Mouse (Mus musculus) ovary, postnatal 10 days (tissue): ENCODE measurements around the gene Olfr548-ps1.
"Not testable (repeated sequence)": the region's sequence is repeated elsewhere in the genome, so short reads cannot be mapped to it uniquely, and the experiment has no call there.

Source experiments
- DNase-seq: peaks from one replicate; pipeline ENCODE4 v3.0.0; 2022; ENCODE audit warnings: low spot score

Gene Olfr548-ps1

DNA sequence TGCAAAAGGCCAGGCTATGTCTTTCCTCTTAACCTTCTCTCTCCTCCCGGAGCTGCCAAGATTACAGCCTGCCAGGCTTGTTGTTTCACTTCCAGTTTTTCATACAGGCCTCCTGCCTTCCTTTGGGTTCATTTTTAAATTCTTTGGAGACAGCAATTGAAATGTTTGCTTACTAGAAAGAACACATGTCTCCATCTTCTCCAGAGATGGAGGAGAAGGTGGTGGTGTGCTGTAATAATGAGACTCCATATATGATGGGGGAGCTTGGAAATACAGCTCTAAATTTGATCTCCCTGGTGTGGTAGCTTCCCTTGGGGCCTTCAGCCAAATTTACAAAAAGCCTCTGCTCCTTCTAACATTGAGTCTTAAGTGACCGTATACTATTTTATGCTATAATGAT lies at the start of gene Olfr548-ps1:
Gene Olfr548-ps1 (plus strand): TSS at position 301 of the 400 bp plus-strand sequence.
- no peak for DNase-seq

DNA sequence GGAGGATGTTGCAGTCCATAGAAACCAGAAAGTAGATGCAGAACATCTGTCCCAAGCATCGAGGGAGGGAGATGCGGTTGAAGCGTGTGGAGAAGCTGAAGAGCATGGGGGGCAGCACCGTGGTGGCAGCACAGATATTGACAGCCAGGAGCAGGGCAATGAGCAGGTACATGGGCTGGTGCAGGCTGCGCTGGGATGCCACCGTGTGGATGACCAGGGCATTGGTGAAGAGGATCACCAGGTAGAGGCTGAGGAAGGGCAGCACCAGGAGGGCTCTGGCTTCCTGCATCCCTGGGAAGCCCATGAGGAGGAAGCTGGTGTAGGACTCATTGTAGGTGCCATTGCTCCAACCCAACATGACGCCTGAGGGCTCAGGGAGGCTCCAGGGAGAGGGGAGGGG lies 46.3 kb upstream of the Olfr548-ps1 start:
- DNase-seq: not testable (repeated sequence)

DNA sequence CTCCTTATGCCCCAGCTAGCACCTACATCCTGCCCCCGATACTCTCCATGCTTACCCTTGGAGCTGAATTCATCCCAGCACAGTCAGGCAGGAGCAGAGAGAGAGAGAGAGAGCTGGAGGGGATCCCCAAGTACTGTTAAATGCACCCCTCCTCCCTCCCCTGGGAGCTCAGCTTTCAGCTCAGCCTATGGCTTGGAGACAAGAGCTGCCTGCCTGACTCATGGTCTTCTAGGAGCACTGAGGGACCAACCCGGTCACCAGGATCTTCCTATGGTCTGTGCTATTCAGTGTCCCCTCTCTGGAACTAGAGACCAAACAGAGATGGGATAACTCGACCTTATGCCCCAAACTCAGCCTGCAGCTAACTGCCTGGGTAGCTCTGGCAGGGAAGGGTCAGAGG lies 41.2 kb upstream of the Olfr548-ps1 start, which contains the start of gene Olfr545:
Gene Olfr545 (minus strand): TSS at position 101 of the 400 bp plus-strand sequence.
- DNase-seq: no peak

DNA sequence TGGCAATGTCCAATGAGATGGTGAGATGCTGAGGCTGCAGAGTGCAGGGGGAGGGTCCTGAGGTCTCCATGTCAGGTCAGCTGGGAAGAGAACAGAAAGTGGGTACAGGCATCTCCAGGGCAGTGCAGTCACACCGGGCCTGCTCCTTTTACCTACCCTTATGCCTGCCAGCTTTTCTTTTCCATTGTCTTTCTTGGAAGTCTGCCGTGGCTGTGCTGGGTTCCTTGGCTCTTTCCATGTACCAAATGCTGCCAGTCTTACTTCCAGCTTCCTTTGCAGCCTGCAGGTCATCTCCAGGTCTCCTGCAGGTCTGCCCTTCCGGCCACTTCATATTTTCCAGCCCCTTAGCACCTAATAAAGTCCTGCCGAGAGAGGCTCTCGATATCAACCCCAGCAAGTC lies 38.7 kb upstream of the Olfr548-ps1 start:
- no peak for DNase-seq

DNA sequence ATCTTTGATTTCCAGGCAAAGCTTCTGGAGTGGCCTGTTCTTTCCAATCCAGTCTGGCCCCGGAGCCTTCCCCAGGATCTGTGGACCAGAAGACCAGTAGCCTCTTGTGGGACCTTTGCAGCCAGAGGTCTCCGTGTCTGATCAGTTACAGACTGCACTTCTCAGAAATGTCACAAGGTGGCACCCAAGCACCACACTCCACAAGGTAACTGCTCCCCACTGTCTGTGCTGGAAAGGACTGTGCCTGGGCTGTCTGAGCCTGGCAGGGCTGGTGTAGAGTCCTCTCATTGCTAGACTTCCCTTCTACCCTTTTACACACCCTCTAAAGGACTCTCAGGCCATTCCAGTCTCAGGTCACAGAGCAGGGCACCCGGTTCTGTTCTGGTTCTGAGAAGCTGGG lies 33.8 kb upstream of the Olfr548-ps1 start:
- peak; percentile 28 for DNase-seq

DNA sequence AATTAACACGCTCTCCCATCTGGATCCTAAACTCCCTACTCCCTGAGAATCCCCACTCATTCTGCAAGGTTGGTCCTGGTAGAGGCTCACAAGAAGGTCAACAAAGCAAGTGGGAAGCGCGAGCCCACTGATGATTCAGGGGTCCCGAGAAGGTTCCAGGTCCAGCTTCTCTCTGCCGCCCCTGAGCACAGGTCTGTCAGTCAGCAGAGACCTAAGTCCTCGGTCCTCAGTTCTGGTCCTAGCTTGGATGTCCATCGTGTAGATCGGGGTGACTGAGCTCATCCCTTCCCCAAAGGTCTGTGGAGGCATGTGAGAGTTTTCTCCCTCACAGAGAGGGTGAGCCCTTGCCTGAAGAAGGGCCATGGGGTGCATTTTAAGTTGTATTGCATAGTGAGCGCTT lies 32.6 kb upstream of the Olfr548-ps1 start:
- DNase-seq: no peak

DNA sequence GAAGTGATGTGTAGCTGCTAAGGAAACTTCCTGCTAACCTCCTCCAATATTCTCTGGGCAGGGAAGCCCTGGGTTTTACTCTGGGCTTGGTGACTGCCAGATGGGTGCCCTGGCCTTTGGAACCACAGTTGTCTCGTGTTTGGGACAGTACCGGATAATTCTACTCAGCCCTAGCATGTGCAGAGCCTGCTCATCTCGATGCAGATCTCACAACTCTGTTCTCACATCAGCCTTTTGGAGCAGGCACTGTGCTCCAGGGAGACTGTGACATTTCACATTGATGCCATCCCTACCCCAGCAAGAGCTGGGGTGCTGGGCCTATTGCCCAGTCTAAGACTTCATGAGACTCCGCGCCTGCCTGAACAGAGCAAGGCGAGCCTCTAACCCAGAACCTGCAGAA lies 32.0 kb upstream of the Olfr548-ps1 start:
- DNase-seq: no peak

DNA sequence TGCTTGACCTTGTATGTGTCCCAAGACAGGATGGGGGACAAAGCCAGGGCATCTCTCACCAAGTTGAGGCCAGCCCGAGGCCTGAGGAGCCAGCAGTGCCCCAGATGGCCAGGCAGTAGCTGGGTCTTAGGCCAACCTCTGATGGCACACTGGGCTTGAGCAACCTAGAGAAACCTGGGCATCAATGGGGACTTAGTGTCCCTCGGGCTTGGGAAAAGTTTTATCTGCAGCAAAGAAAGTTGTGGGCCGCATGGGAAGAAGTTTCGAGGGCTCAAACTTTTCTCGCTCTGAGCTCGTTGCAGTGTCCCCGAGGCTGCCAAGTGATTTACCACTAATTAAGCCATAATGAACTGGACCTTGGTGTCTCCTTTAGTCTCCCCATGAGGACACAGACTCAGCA lies 31.0 kb upstream of the Olfr548-ps1 start:
- no peak for DNase-seq

DNA sequence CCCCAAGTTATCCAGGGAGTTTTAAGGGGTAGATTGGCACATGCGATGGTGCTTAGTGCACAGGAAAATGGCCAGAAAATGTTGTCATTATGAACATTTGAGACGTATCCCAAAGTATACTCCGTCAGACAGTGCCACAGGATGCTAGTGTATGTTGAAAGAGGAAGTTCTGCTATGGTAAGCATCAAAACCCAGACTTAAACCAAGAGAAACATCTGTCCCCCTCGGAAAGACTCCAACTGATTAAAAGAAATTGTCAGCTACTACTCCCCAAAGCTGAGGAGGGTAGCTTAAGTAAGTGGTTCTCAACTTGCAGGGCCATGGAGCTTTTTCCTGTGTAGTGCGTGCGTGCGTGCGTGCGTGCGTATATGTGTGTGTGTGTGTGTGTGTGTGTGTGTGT lies 28.8 kb upstream of the Olfr548-ps1 start:
- no peak for DNase-seq

DNA sequence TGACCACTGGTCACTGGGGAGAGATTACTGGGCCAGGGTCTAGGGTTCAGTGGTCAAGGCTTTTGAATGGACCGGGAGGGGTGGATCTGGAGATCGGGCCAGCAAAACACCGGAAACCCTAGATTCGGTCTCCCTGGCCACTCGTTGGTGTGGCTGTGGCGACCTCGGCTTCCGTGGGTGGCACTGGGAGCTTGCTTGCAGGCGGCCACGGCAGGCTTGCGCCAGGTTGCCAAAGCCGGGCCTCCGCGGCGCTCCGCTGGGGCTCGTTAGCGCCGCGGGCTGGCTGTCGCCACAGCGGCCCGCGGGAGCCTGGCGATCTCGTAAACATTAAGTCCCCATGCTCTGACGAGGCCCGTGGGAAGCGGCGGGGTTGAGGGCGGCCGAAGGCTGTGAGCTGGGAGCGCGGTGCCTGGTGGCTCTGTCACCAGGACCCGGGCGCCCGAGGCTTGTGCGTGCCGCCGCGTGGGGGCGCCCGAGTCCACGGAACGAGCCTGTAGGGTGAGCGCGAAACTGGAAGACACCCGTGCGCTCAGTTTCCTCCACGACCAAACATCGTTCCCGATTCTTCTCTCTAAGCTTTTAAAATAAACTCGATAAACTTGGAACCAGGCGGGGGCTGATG lies 27.8 kb upstream of the Olfr548-ps1 start:
- DNase-seq: peak; percentile 77

DNA sequence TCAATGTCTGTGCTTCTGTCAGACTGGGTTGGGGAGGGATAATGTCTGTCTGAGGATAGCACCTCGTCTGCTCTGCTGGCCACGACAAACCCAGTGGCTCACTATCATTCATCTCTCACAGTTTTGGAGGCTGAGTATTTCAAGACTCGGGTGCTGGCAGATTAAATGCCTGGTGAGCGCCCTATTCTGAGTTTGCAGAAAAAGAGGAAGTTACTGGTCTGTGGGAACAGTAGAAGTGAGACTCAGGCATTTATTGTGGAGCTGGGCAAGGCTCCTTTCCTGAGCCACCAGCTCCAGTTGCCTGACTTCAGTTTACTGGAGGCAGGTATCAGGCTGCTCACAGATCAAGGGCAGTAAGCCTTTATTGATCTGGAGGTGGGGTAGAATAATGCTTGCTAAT lies 26.6 kb upstream of the Olfr548-ps1 start:
- no peak for DNase-seq

DNA sequence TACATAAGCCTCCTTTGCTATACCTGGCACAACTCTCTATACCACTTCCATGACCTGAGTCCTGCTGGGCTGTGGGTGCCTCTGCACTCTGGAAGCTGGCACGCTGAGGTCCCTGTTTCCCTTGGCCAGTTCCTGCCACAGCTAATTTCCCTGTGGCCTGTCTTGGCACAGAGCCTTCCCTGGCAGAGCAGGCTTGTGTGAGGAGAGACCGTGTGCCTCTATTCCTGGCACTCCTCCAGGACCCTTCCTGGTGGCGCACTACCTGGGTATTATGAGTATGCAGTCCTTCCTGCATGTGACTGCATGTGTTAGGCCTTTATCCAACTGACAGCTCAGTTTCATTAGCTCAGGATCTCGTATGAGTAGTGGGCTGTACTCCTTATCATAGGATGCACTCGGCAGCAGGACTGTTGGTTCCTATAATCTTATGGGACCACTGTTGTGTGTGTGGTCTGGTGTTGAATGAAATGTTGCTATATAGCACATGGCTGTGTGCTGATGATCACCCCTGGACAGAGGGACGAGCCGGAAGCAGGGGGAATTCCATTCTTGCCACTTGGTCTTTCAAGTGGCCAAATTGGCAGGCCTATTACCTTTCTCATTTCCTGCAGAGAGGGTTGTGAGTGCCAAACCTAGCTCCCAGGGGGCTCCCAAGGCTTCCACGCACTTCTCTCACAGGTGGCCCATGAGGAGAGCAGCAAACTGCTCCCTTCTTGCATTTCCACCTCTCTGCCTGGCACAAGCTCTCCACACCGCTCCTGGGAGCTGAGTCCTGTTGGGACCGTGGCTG lies 24.2 kb upstream of the Olfr548-ps1 start:
- DNase-seq: no peak

DNA sequence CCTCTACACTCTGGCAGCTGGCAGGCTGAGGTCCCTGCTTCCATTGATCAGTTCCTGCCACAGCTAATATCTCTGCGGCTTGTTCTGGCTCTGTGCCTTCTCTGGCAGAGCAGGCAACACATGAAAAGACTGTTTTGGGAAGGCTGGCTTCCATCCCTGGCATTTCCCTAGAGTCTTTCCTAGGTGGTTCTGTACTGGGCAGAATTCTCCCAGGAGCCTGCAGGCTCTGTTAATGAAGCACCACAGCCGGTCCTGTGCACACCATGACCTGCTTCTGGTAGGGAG lies 23.7 kb upstream of the Olfr548-ps1 start:
- no peak for DNase-seq

DNA sequence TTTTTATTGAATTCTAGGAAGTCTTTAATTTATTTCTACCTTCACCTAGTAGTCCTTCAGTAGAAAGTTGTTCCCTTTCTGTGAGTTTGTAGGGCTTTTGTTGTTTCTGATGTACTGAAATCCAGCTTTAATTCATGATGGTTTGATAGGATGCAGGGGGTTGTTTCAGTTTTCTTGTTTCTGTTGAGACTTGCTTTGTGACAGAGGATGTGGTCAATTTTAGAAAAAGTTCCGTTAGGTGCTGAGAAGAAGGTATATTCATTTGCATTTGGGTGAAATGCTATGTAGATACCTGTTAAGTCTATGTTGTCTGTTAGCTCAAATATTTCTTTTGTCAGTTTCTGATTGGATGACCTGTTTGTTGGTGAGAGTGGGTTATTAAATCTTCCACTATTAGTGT lies 11.6 kb upstream of the Olfr548-ps1 start:
- no peak for DNase-seq

DNA sequence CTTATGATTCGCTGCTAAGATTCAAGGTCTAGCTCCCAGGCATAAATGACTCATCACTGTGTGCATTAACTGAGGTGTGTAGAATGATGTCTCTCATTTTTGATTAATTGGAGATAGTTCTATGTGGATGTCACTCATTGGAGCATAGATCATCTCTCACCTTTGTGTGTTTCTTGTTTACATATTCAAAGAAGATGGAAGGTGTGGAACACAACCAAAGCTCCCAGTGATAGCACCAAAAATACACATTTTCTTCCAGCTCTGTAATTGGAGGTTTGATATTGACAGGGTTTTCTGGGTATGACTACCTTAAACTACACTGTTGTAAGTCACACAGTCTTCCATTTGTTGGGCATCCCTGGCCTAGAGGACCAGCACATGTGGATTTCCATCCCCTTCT lies 6.2 kb upstream of the Olfr548-ps1 start, which contains the start of gene Olfr547:
Gene Olfr547 (plus strand): TSS at position 301 of the 400 bp plus-strand sequence.
- DNase-seq: no peak

DNA sequence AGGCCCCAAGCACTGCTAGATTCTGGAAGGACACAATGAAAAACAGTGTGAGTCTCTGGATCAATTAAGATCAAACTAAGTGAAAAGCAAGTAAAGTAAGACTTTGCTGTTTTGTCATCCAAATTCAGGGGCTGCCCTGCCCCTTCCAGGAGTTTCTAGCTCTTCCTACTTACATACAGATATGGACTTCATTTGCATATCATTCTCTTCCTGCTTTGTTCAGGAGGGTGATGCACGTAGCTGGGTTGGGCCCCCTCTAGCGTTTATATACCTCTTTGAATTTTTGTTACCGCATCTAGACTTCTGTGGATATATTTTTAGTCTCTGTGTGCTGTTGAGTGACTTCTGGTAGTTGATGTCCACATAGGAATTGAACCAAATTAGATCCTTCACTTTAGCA lies 555 bp downstream of the Olfr548-ps1 start:
- DNase-seq: no peak

DNA sequence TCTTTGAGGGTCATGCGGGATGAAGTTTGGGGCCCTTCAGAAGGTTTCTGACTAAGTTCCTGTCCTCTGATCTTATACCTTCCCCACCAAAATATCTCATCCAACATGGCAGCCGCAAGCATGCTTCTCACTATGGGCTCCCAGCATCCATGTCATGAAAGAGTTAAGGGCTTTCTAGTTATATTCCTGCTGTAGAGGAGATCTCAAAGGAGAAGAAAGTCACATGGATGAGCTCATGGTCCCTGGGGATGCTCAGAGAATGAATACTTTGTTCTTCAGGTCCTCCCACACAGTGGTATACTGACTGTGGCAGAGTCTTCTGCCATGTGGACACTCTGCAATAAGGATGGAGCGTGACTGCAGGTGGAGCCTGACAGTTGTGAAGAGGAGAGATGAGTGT lies 8.9 kb downstream of the Olfr548-ps1 start, which contains the start of gene Olfr549:
Gene Olfr549 (plus strand): TSS at position 301 of the 400 bp plus-strand sequence.
- no peak for DNase-seq

DNA sequence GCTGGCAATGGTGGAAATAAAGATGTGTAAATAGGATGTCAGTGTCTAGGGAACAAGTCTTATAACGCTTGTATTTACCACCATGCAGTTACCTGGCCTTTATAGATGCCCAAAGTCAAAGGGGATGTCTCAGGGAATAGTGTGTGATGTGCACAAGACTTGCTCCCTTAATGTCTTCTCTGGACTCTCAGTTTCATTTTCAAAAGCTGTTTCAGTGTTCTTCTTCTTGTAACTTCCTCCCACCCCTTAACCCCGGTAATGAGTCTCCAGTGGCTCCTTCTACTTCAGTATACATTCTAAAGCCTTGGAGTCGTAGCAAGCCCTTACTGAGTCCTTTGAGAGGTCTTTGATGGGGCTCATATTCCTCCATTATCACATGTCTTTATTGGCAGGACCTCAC lies 12.6 kb downstream of the Olfr548-ps1 start:
- DNase-seq: no peak

DNA sequence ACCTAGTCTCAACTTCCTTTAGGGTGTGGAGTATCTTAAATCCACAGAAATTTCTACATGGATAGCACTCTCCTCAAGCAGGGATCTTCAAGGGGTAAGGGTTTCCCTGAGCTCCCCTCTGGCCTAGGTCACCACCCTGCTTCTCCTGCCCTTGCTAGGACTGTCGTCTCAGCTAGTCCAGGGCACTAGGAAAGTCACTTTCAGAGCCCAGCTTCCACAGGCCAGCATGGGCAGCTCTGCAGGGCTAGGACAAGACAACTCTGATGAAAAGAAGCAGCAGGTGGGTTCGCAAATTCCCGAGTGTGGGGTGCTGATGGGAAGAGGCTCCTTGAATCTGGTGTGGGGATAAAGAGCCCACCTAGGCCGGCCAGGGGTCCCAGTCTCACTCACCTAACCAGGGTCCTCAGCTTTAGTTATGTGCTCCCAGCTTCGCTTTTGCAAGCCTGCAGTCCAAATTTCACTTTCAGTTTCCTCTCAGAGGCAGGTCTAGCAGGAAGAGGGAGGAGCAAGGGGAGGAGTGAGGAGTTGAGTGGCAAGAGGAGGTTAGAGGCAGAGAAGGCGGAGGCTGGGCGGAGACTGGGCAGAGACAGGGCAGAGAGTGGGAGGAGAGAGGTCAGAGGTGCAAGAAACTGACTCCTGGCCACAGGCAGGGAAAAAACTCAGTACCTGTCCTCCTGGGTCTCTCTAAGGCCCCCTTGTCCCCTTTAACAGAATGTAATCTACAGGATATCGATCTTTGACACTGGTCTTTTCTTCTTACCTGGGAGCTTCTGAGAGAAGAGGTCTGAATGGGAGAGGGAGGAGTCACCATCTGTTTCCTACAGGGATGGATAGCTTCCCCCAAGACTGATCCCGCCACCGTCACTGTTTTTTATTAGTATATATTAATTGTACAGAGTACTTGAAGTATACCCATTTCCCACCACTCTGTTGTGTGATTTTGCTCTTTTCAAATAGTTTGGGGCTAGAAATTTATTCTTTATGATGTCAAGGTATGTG lies 24.6 kb downstream of the Olfr548-ps1 start, which contains the start of gene Trim21:
Gene Trim21 (minus strand): TSS at position 488 of the 999 bp plus-strand sequence.
- peak; percentile 22 for DNase-seq

DNA sequence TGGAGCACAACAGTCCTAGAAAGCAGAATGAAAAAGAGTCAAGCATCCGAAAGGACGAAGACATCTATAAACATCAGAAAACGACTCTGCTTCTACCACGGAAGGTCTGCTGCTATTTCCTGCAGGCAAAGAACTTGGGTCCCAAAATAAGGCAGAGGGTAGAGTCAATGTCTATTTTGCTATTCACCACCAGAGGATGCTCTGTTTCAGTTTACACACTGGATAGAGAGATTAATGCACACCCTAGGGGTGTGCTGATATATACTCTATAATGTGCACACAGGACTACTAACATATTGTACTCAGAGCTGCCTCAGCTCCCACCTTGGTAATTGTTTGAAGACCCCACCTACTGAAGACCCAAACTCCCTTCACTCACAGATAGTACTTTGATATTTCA lies 25.5 kb downstream of the Olfr548-ps1 start:
- DNase-seq: no peak

DNA sequence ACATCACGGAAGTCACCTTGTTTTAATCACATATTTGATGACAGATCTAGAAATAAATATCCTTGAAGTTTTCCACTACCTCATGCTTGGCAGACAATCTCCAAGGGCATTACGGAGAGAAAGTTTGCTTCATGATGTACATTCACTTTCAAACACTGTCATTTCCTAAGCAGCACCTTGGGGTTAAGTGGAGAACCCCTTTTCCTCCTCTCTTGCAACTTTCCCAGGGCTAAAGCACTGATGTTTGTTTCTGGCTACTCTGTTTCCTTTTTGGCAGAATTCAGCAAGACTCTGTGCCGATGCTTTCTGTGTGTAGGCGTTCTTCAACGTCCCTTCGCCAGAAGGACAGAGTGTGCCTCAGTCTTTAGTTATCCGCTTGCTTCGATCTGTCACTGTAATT lies 30.4 kb downstream of the Olfr548-ps1 start, which contains the start of gene Olfr550:
Gene Olfr550 (plus strand): TSS at position 301 of the 400 bp plus-strand sequence.
- DNase-seq: no peak

DNA sequence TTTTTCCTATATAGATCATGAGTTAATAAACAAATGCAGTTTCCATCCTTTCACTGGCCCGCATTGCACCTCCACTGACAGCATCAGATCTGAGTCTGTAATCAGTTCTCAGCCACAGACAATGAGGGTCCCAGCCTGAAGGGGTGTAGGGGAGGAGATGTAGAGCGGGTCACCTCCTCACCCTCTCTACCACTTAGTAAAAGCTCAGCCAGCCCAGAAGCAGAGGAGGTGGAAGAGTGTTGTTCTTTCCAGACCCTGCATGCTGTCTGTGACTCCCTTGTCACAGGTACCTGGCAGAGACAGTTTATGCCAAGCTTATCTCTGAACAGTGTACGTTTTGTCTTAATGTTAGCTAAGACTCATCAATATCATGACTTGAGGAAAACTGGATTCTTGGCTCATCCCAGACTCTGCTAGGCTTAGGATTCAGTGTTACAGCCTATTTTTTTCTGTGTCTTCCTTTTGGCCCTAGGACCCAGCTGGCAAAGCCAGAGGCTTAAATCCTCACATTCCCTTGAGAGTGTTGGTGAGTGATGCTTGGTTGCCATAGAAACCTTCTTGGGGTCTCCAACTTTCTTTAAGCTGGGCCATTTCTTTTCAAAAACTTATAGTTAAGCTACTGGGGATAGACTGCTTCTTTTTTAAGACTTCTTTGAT lies 32.6 kb downstream of the Olfr548-ps1 start:
- no peak for DNase-seq
